Mouse (Mus musculus): ENCODE measurements at regions not wholly inside any gene's neighbourhood (a gene's known extent, or its start where the extent isn't known, plus 50 kb on each side); places are given as distances from the start of the nearest gene placed in this dataset. TPM values are rescaled to one million over a fixed set of nuclear protein-coding genes. Genes with fewer than 3 reads are reported as not detected.
A peak's percentile ranks its signal among the peaks of the same experiment; 100 is the strongest.

- Histone ChIP-seq H3K4me3 (replicated peaks; ENCODE audit: low read length) (no peak overlapping the region), H3K36me3 (ENCODE audit: control insufficient read depth, insufficient read depth) (no peaks in the 10 kb centered on the region), H3K4me1 (replicated peaks; ENCODE audit: control insufficient read depth, insufficient read depth, low read length) (no peaks in the 10 kb centered on the region), H3K27me3 (replicated peaks; ENCODE audit: control insufficient read depth, insufficient read depth, low read length) (no peaks in the 10 kb centered on the region), H3K27ac (ENCODE audit: low read length) (no peak overlapping the region), H3K4me2 (ENCODE audit: low read length) (no peak overlapping the region), H3K9me3 (ENCODE audit: control insufficient read depth, low read length) (no peaks in the 10 kb centered on the region), H3K9ac (replicated peaks; ENCODE audit: low read depth, low read length) (no peak overlapping the region)
- WGBS = 68% methylated on average over 13 of the region's 13 CpGs
- no peak for ATAC-seq
These were observed 59.7 kb upstream of the Gm10320 start for GRCm38 (mm10) chr13:98551471-98552020.

- Histone ChIP-seq H3K9ac (replicated peaks; ENCODE audit: low read depth, low read length) (no peak overlapping the region), H3K9me3 (ENCODE audit: control insufficient read depth, low read length) (no peaks in the 10 kb centered on the region), H3K36me3 (ENCODE audit: control insufficient read depth, insufficient read depth) (no peaks in the 10 kb centered on the region), H3K27ac (ENCODE audit: low read length) (no peak overlapping the region), H3K4me1 (replicated peaks; ENCODE audit: control insufficient read depth, insufficient read depth, low read length) (peaks cover 5% of the 10 kb centered on the region; the same call in 1 of the 2 replicates), H3K4me2 (ENCODE audit: low read length) (no peak overlapping the region), H3K27me3 (replicated peaks; ENCODE audit: control insufficient read depth, insufficient read depth, low read length) (no peaks in the 10 kb centered on the region), H3K4me3 (replicated peaks; ENCODE audit: low read length) (no peak overlapping the region)
- WGBS = 85% methylated on average over 5 of the region's 5 CpGs
- ATAC-seq = no peak
These were observed 55.4 kb upstream of the Gm10320 start for GRCm38 (mm10) chr13:98547223-98547622.

DNA sequence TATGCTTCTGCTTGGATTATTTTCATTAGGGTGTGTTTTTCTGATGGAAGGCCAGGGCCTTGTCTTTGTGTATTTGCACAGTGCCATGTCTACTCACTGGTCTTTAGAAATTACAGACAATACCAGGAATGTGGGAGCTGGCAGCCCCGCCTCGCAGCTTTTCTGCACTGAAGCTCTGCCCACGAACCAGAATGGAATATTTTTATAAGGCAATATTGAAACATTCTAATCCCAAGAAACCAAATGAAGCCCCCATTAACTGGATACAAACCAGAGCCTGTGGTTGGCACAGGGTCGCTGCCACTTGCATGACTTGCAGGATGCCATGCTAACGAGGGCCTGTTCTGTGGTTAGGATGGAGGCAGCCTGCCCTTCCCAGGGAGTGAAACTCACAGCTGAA is 54.3 kb upstream of the Gm10320 start:
- no peak overlapping the region for H3K4me2 ChIP-seq (ENCODE audit: low read length)

DNA sequence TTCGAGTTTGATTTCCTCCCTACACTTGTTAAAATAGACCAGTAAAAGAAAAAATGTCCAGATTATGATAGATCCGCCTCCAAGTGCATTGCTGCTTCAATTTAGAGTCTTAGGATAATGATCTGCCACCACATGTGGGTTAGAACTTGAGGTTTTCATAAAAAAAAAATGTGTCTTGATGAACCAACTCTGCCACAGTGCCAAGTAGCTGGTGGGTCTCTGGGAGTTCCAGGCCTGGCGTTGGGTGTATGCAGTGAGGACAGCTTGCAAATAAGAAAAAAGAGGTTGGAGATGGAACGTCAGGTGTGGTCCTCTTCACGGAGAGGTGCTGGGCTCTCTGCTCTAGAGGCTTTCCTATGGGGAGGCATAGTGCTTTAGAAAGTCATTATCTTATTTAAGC is 53.6 kb upstream of the Gm10320 start:
- Histone ChIP-seq H3K36me3 (ENCODE audit: control insufficient read depth, insufficient read depth) (no peaks in the 10 kb centered on the region), H3K27ac (ENCODE audit: low read length) (no peak overlapping the region), H3K4me3 (replicated peaks; ENCODE audit: low read length) (no peak overlapping the region), H3K9ac (replicated peaks; ENCODE audit: low read depth, low read length) (no peak overlapping the region), H3K4me2 (ENCODE audit: low read length) (no peak overlapping the region), H3K9me3 (ENCODE audit: control insufficient read depth, low read length) (no peaks in the 10 kb centered on the region), H3K27me3 (replicated peaks; ENCODE audit: control insufficient read depth, insufficient read depth, low read length) (no peaks in the 10 kb centered on the region), H3K4me1 (replicated peaks; ENCODE audit: control insufficient read depth, insufficient read depth, low read length) (peaks cover 5% of the 10 kb centered on the region; the same call in 1 of the 2 replicates)
- WGBS = 50% methylated on average over 5 of the region's 5 CpGs
- ATAC-seq = no peak

More for the DNA sequence above, 54.3 kb upstream of the Gm10320 start:
- no peaks in the 10 kb centered on the region for H3K36me3 ChIP-seq (ENCODE audit: control insufficient read depth, insufficient read depth)
- H3K9ac ChIP-seq (replicated peaks; ENCODE audit: low read depth, low read length) = no peak overlapping the region
- ATAC-seq = peak; percentile 54; the same call in 1 of the 2 replicates
- no peaks in the 10 kb centered on the region for H3K27me3 ChIP-seq (replicated peaks; ENCODE audit: control insufficient read depth, insufficient read depth, low read length)
- no peak overlapping the region for H3K4me3 ChIP-seq (replicated peaks; ENCODE audit: low read length)
- 9% methylated on average over 5 of the region's 5 CpGs for WGBS
- no peaks in the 10 kb centered on the region for H3K9me3 ChIP-seq (ENCODE audit: control insufficient read depth, low read length)
- H3K27ac ChIP-seq (ENCODE audit: low read length) = no peak overlapping the region
- peaks cover 5% of the 10 kb centered on the region; the same call in 1 of the 2 replicates for H3K4me1 ChIP-seq (replicated peaks; ENCODE audit: control insufficient read depth, insufficient read depth, low read length)

DNA sequence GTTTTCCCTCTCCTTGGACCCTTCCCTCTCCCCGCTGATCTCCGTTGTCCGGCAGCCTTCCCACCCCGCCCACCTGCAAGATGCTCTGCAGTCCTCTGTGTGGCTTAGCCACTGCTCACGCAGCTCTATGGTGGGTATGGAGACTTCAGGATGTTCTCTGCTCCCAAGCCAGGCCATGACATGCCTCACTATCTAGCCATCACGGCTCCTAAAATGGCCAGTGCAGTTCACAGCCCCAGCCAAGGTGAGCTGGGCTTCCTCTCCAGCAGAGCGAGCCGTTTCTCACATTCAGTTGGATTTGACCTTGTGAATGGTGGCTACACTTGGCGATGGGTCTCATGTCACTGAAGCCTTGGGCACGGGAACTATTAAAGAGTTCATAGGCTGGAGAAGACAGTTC is 52.2 kb upstream of the Gm10320 start:
- H3K4me1 ChIP-seq (replicated peaks; ENCODE audit: control insufficient read depth, insufficient read depth, low read length) = peaks cover 5% of the 10 kb centered on the region; the same call in 1 of the 2 replicates
- H3K9me3 ChIP-seq (ENCODE audit: control insufficient read depth, low read length) = no peaks in the 10 kb centered on the region
- H3K27ac ChIP-seq (ENCODE audit: low read length) = no peak overlapping the region
- H3K4me3 ChIP-seq (replicated peaks; ENCODE audit: low read length) = no peak overlapping the region
- no peak overlapping the region for H3K4me2 ChIP-seq (ENCODE audit: low read length)
- ATAC-seq = no peak
- WGBS = 95% methylated on average over 10 of the region's 10 CpGs
- peaks cover 5% of the 10 kb centered on the region for H3K27me3 ChIP-seq (replicated peaks; ENCODE audit: control insufficient read depth, insufficient read depth, low read length)
- no peak overlapping the region for H3K9ac ChIP-seq (replicated peaks; ENCODE audit: low read depth, low read length)
- no peaks in the 10 kb centered on the region for H3K36me3 ChIP-seq (ENCODE audit: control insufficient read depth, insufficient read depth)

Small RNA genes in the stretch of these regions (microRNA-seq; reads per million reads assigned to microRNA genes)
- not detected for gene Gm22698

Data from forebrain, embryonic 16.5 days (tissue).